Mouse (Mus musculus) T-helper 2 cell (primary cell): ENCODE results near the gene Slc29a3.

Source experiments
- in situ Hi-C: fragments of 300-600 bp; cut with MboI, MseI; formaldehyde crosslinking; loops from one replicate; pipeline ENCODE4 v1.15.1; 2025; ENCODE audit warnings: high pct_unique_total_duplicates

Slc29a3 gene

GRCm38 (mm10) chr10:60752040-60753020 is at the start of gene Slc29a3:
Slc29a3 (minus strand) TSS chr10:60752794.
- in situ Hi-C loops: no loop called here

- in situ Hi-C loops: no loop called here
These were observed 49.4 kb upstream of the Slc29a3 start for GRCm38 (mm10) chr10:60801898-60802412.

- in situ Hi-C loops: no loop called here
These were observed 48.7 kb upstream of the Slc29a3 start for GRCm38 (mm10) chr10:60801168-60801897.

GRCm38 (mm10) chr10:60800295-60801167 is 47.9 kb upstream of the Slc29a3 start:
- in situ Hi-C loops: no loop called here

- in situ Hi-C loops: no loop called here
These were observed 45.3 kb upstream of the Slc29a3 start for GRCm38 (mm10) chr10:60797682-60798422.

GRCm38 (mm10) chr10:60796474-60796873 is 43.9 kb upstream of the Slc29a3 start:
- in situ Hi-C loops: no loop called here

GRCm38 (mm10) chr10:60796028-60796427 is 43.4 kb upstream of the Slc29a3 start:
- in situ Hi-C loops: no loop called here

GRCm38 (mm10) chr10:60794792-60795191 is 42.2 kb upstream of the Slc29a3 start:
- in situ Hi-C loops: no loop called here

GRCm38 (mm10) chr10:60794374-60794773 is 41.8 kb upstream of the Slc29a3 start:
- in situ Hi-C loops: no loop called here

- in situ Hi-C loops: no loop called here
These were observed 40.2 kb upstream of the Slc29a3 start for GRCm38 (mm10) chr10:60792841-60793240.

GRCm38 (mm10) chr10:60792365-60792764 is 39.8 kb upstream of the Slc29a3 start:
- in situ Hi-C loops: no loop called here

GRCm38 (mm10) chr10:60790912-60791311 is 38.3 kb upstream of the Slc29a3 start:
- in situ Hi-C loops: no loop called here

- in situ Hi-C loops: no loop called here
These were observed 34.9 kb upstream of the Slc29a3 start for GRCm38 (mm10) chr10:60787303-60788074.

GRCm38 (mm10) chr10:60783608-60784007 is 31.0 kb upstream of the Slc29a3 start:
- in situ Hi-C loops: no loop called here

GRCm38 (mm10) chr10:60779628-60780027 is 27.0 kb upstream of the Slc29a3 start:
- in situ Hi-C loops: loop anchor here (5.0 kb wide), 1 partner anchor 273 kb away; no protein-coding TSS in a partner anchor

- in situ Hi-C loops: loop anchor here (5.0 kb wide), 1 partner anchor 274 kb away; no protein-coding TSS in a partner anchor
These were observed 25.9 kb upstream of the Slc29a3 start for GRCm38 (mm10) chr10:60778542-60778941.

GRCm38 (mm10) chr10:60775473-60775872 is 22.9 kb upstream of the Slc29a3 start:
- in situ Hi-C loops: loop anchor here (5.0 kb wide), 1 partner anchor 277 kb away; no protein-coding TSS in a partner anchor

- in situ Hi-C loops: loop anchor here (5.0 kb wide), 1 partner anchor 278 kb away; no protein-coding TSS in a partner anchor
These were observed 22.0 kb upstream of the Slc29a3 start for GRCm38 (mm10) chr10:60774616-60775015.

- in situ Hi-C loops: no loop called here
These were observed 18.3 kb upstream of the Slc29a3 start for GRCm38 (mm10) chr10:60770855-60771254.
